22 mouse cellular contexts compared by ENCODE assay signal in the genomic region with DNA sequence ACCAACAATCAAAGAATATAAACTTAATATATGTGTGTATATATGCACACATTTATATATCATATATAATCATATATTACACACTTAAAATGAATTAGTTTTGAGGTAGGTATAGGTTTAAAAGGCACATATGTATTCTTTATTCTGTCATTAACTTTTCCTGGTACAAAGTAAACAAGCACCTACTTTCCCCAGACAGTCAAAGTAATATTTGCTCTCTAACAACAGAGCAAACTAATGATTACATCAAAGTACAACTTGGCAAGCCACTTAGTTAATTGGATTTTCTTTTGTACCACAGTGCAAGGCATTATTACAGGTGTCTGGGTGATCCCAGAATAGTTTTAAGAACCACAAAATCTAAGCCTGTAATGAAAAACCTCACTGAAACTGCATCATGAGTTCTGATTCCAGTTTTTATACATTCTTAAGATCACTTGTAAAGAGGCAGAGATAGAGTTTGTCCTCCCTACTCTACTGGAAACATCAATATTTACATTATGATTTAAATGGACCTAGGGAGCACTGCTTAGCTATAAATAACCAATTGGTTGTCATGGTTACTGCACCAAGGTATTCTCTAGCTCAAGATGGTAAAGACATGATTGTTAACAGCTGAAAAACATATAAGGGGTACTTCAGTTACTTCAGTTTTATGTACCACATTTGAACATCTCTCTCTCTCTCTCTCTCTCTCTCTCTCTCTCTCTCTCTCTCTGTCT.
DNase-seq lines count a peak whose midpoint lies in the region; ATAC-seq and TF ChIP-seq lines count a peak whose summit lies in the region.
"Had no signal": no experiment of that assay in that cellular context is flagged by ENCODE, and none has a peak within 500 bp of the region (broad histone marks: within the 10 kb centered on the region; RNA-seq: fewer than 3 reads in every experiment).

No protein-coding gene starts in this region.

- H3K4me1 ChIP-seq in lung, embryonic 14.5 days (ENCODE audit: insufficient read depth): no peaks in the 10 kb centered on the region
- no peaks in the 10 kb centered on the region for H3K4me1 ChIP-seq in lung, postnatal 0 days (ENCODE audit: insufficient read depth, low read depth, low read length)
- no peaks in the 10 kb centered on the region for H3K4me1 ChIP-seq in liver, embryonic 13.5 days (replicated peaks)
- no peaks in the 10 kb centered on the region for H3K4me1 ChIP-seq in stomach, embryonic 16.5 days (ENCODE audit: control insufficient read depth, insufficient read depth, low read length)
- H3K4me1 ChIP-seq: forebrain, embryonic 12.5 days had no signal

- TF ChIP-seq EP300 in lung, postnatal 0 days (IDR thresholded peaks at IDR 0.05): no peak

- TF ChIP-seq CTCF in lung, embryonic 14.5 days (IDR thresholded peaks at IDR 0.05; ENCODE audit: low read depth): no peak
- no peak for TF ChIP-seq CTCF in lung, postnatal 0 days (IDR thresholded peaks at IDR 0.05)

- no peaks in the 10 kb centered on the region for H3K36me3 ChIP-seq in lung, embryonic 14.5 days (ENCODE audit: insufficient read depth)
- no peaks in the 10 kb centered on the region for H3K36me3 ChIP-seq in lung, postnatal 0 days (ENCODE audit: insufficient read depth, low read length)
- H3K36me3 ChIP-seq in liver, embryonic 13.5 days: no peaks in the 10 kb centered on the region
- no peaks in the 10 kb centered on the region for H3K36me3 ChIP-seq in stomach, embryonic 16.5 days (ENCODE audit: control insufficient read depth, insufficient read depth, low read length)
- H3K36me3 ChIP-seq: forebrain, embryonic 12.5 days had no signal

- no peak overlapping the region for H3K4me2 ChIP-seq in lung, embryonic 14.5 days
- no peak overlapping the region for H3K4me2 ChIP-seq in lung, postnatal 0 days (replicated peaks; ENCODE audit: low read depth, low read length)
- no peak overlapping the region for H3K4me2 ChIP-seq in liver, embryonic 13.5 days
- H3K4me2 ChIP-seq in stomach, embryonic 16.5 days (ENCODE audit: low read depth, low read length): no peak overlapping the region
- H3K4me2 ChIP-seq: forebrain, embryonic 12.5 days; heart, embryonic 11.5 days had no signal

- H3K9ac ChIP-seq in lung, embryonic 14.5 days: no peak overlapping the region
- H3K9ac ChIP-seq in lung, postnatal 0 days (replicated peaks; ENCODE audit: low read depth): no peak overlapping the region
- H3K9ac ChIP-seq in liver, embryonic 13.5 days: no peak overlapping the region
- H3K9ac ChIP-seq in stomach, embryonic 16.5 days (ENCODE audit: low read length): no peak overlapping the region
- H3K9ac ChIP-seq: forebrain, embryonic 12.5 days had no signal

- H3K4me3 ChIP-seq in lung, embryonic 14.5 days (ENCODE audit: low read depth, low read length): no peak overlapping the region
- no peak overlapping the region for H3K4me3 ChIP-seq in lung, postnatal 0 days (ENCODE audit: low read depth, low read length)
- H3K4me3 ChIP-seq in liver, embryonic 13.5 days (replicated peaks): no peak overlapping the region
- no peak overlapping the region for H3K4me3 ChIP-seq in stomach, embryonic 16.5 days (replicated peaks; ENCODE audit: low read length)
- H3K4me3 ChIP-seq: forebrain, embryonic 12.5 days had no signal

- H3K27me3 ChIP-seq in lung, embryonic 14.5 days (ENCODE audit: insufficient read depth, low read length): no peaks in the 10 kb centered on the region
- no peaks in the 10 kb centered on the region for H3K27me3 ChIP-seq in lung, postnatal 0 days (replicated peaks; ENCODE audit: insufficient read depth, low read length)
- no peaks in the 10 kb centered on the region for H3K27me3 ChIP-seq in liver, embryonic 13.5 days
- H3K27me3 ChIP-seq in stomach, embryonic 16.5 days (ENCODE audit: control insufficient read depth, insufficient read depth, low read length): no peaks in the 10 kb centered on the region
- H3K27me3 ChIP-seq: forebrain, embryonic 12.5 days; Patski had no signal

- DNase-seq in embryo, embryonic 11 days: peak; percentile 4
- no peak for DNase-seq in embryo, embryonic 9.5 days (ENCODE audit: extremely low spot score)
- DNase-seq in lung, embryonic 14.5 days: peak; percentile 0
- no peak for DNase-seq in lung, postnatal 0 days (ENCODE audit: low spot score)
- DNase-seq in liver, embryonic 13.5 days: no peak
- DNase-seq in layer of hippocampus, postnatal 14 days (ENCODE audit: low spot score in 2 of 2): no peak
- no peak for DNase-seq in heart, adult 9 months (ENCODE audit: low spot score in 2 of 2)
- DNase-seq: adrenal gland, postnatal 10 days; cerebellum, adult 11 months; cerebellum, postnatal 10 days; gastrocnemius, postnatal 36 days; heart, postnatal 10 days; kidney, adult 9 months; kidney, postnatal 25 days; lung, postnatal 10 days; right cerebral cortex, postnatal 4 days; thymus, postnatal 36 days had no signal

- no peaks in the 10 kb centered on the region for H3K9me3 ChIP-seq in lung, embryonic 14.5 days (ENCODE audit: low read depth, low read length)
- H3K9me3 ChIP-seq in lung, postnatal 0 days (ENCODE audit: low read length): no peaks in the 10 kb centered on the region
- H3K9me3 ChIP-seq in liver, embryonic 13.5 days (replicated peaks): no peaks in the 10 kb centered on the region
- no peaks in the 10 kb centered on the region for H3K9me3 ChIP-seq in stomach, embryonic 16.5 days (replicated peaks; ENCODE audit: control insufficient read depth, low read length)
- H3K9me3 ChIP-seq: forebrain, embryonic 12.5 days had no signal

- ATAC-seq in lung, embryonic 14.5 days (ENCODE audit: insufficient read depth): peak; percentile 35; the same call in 1 of the 2 replicates
- ATAC-seq in lung, postnatal 0 days: no peak
- ATAC-seq in liver, embryonic 13.5 days (ENCODE audit: low read depth): peak; percentile 51; the same call in 1 of the 2 replicates
- ATAC-seq in stomach, embryonic 16.5 days (ENCODE audit: insufficient read depth, low FRiP score): peak; percentile 72; the same call in 1 of the 2 replicates
- ATAC-seq: CD4-positive, CD25-positive, alpha-beta regulatory T cell, adult 4 months; Patski had no signal

- no peak overlapping the region for H3K27ac ChIP-seq in lung, embryonic 14.5 days (ENCODE audit: low read depth)
- no peak overlapping the region for H3K27ac ChIP-seq in lung, postnatal 0 days (ENCODE audit: low read length)
- no peak overlapping the region for H3K27ac ChIP-seq in liver, embryonic 13.5 days
- H3K27ac ChIP-seq in stomach, embryonic 16.5 days (ENCODE audit: low read length): no peak overlapping the region
- H3K27ac ChIP-seq: forebrain, embryonic 12.5 days had no signal

Comparison
In these comparisons a context has a peak if more than half of its experiments do, and no peak if none do; other contexts are left out.
1. DNase-seq: peak in embryo, embryonic 11 days (single experiment) and lung, embryonic 14.5 days (single experiment); none in embryo, embryonic 9.5 days (single experiment), lung, postnatal 0 days (single experiment), liver, embryonic 13.5 days (single experiment), layer of hippocampus, postnatal 14 days (0 of 2) and heart, adult 9 months (0 of 2).